Mouse (Mus musculus): ENCODE measurements around the gene Prom1.

DNA sequence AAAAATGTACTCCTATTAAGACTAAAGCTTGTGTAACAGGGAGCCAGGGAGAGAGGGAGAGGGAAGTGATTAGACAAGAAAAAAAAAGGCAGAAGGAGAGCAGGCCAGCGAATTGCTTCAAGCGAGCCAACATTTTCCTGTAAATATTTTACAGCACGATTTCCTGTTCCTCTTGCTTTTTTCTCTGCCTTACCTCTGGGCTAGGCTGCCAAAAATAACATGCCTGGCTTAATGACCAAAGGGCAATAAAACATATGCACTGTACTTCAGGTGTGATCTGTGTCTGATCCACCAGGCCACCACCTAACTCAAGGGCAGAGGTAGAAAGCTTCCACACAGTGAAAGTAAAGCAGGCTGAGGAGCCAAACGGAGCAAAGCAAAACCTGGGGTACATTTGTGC, 3.4 kb upstream of the Prom1 start:
- TF ChIP-seq CTCF (IDR thresholded peaks at IDR 0.05; ENCODE audit: control insufficient read depth, insufficient read depth, insufficient replicate concordance, low read depth, low read length), result no peak
- TF ChIP-seq POLR2A (IDR thresholded peaks at IDR 0.05; ENCODE audit: control insufficient read depth, low read depth, low read length), result no peak

All from testis, adult 2 months (tissue).